Mouse (Mus musculus): ENCODE results near the gene Bcas3.
"Not testable (repeated sequence)": the region's sequence is repeated elsewhere in the genome, so short reads cannot be mapped to it uniquely, and the experiment has no call there.

The Bcas3 gene

DNA sequence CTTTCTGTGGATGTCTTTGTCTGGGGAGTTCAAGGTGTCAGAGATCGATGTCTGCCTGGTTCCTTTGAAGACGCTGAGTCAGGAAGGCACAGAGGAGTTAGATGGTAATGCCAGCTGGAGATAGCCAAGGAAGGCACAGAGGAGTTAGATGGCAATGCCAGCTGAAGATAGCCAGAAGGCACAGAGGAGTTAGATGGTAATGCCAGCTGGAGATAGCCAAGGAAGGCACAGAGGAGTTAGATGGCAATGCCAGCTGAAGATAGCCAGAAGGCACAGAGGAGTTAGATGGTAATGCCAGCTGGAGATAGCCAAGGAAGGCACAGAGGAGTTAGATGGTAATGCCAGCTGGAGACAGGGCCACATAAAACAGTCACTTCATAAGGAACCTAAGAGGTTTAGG lies 363.8 kb downstream of the Bcas3 start:
- DNase-seq, result not testable (repeated sequence)

DNA sequence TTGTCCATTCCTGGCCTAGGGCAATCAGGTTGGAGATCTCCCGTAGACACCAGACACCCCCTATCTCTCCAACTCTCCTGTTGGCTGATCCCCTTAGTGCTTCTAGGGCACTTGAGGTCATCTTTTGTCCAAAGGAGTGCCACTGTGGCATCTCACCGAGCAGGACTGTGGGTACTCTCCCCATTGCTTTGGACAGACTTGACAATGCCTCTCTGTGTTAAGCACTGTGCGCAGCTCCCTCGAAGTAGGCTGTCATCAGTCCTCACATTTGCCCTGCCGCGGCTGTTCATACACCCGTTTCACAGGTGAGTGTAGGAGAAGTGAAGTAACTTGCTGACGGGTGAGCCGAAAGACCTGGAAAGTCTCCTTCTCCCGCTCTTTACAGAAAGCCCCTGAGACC lies 366.1 kb downstream of the Bcas3 start:
- DNase-seq, result no peak

GRCm38 (mm10) chr11:85719766-85720165 lies 366.8 kb downstream of the Bcas3 start:
- no peak for DNase-seq

DNA sequence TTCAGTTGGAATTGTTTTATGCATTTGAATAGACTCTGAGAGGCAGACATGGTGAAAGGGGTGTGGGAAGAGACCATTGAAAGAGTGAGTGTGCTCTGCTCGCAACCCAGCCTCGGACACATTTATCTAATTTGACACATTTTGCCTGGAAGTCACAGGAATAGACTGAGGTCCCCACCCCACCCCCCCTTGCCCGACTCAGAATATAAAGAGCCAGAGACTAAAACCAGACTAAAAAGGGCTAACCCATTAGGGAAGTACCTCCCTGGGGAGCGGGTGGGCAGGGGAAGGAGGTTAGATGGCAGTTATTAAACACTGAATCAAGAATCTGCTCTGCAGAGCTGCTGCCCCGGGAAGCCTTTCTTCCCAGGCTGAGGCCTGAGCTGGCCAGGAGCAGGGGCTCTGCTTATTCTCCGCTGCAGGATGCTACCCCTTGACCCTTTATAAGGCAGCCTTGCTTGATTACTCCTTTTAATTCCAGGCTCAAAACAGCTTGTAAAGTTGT lies 367.4 kb downstream of the Bcas3 start:
- DNase-seq, result no peak

DNA sequence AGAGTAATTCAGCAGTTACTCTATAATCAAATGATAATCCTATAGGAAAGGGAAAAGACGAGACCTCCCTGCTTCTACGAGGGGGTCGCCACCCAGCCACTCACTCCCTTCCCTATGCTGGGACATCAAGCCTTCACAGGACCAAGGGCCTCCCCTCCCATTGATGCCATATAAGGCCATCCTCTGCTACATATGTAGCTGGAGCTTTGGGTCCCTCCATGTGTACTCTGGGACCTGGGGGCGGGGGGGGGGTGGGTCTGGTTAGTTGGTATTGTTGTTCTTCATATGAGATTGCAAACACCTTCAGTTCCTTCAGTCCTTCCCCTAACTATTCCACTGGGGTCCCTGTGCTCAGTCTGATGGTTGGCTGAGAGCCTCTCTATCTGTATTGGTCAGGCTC lies 369.0 kb downstream of the Bcas3 start:
- DNase-seq, result no peak

GRCm38 (mm10) chr11:85724159-85724558 lies 371.2 kb downstream of the Bcas3 start:
- DNase-seq, result no peak

DNA sequence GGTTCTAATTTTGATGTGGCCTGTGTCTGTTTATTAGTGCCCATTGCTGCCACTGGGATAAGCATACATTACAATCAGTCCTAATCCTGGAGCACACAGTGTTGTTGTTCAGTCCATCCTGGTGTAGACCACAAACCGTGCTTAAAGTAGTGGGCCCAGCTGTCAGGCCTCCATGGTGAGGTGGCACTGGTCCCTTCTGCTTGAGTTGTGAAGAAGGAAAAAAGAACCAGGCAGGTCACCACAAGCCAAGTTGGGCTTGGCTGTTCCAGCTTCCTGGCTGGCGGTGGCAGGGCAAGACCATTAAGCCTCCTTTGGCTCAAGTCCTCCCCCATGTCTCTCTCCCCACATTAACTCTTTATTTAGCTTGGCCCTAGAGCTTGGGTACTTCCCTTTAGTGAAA lies 376.8 kb downstream of the Bcas3 start:
- DNase-seq, result no peak

- DNase-seq, result no peak
Observed at GRCm38 (mm10) chr11:85732462-85733012, 379.6 kb downstream of the Bcas3 start.

- no peak for DNase-seq
Observed at GRCm38 (mm10) chr11:85733577-85733976, 380.6 kb downstream of the Bcas3 start.

GRCm38 (mm10) chr11:85734317-85735211 lies 381.6 kb downstream of the Bcas3 start:
- peak; percentile 40 for DNase-seq

DNA sequence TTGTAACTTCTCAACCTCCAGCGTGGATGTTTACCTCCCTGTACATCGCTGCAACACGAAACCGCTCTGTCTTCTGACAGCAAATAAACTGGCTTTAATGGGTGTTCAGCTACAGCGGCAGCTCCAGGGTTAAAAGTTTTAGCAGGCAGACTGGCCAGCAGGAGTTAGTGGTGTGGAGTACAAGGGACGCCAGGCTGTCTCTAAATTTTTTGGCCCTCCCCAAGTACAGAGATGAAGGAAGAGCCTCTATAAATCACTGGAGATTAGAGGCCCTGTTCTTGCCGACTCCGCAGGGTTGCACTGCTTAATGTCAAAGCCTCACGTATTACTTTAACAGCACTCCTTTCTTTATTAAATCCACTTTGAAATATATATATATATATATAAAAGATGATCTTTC lies 384.3 kb downstream of the Bcas3 start:
- DNase-seq, result no peak

- no peak for DNase-seq
Observed at GRCm38 (mm10) chr11:85737893-85738292, 384.9 kb downstream of the Bcas3 start.

GRCm38 (mm10) chr11:85738585-85738984 lies 385.6 kb downstream of the Bcas3 start:
- DNase-seq, result no peak

GRCm38 (mm10) chr11:85739266-85739977 lies 386.5 kb downstream of the Bcas3 start:
- DNase-seq, result peak; percentile 61

- DNase-seq, result no peak
Observed at GRCm38 (mm10) chr11:85746373-85746772, 393.4 kb downstream of the Bcas3 start.

DNA sequence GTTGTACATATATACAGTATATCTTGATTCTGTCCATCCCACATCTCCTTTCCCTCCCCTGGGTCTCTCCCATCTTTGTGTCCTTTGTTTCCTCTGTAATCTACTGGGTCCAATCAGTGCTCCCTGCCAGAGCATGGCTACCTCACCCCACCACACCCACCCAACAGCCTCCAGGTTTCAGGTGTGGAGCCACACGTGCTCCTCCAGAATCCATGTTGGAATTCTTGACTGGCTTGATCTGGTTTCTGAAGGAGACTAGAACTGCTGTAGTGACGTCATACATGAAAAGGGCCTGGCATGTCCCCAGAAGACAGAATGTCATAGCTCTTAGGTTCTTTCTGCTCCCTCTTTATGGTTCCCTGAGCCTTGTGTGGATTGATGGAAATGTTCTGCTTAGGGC lies 395.9 kb downstream of the Bcas3 start:
- DNase-seq, result no peak

- DNase-seq, result no peak
Observed at GRCm38 (mm10) chr11:85751171-85751570, 398.2 kb downstream of the Bcas3 start.

GRCm38 (mm10) chr11:85754631-85755502 lies 401.9 kb downstream of the Bcas3 start:
- DNase-seq, result peak; percentile 52

GRCm38 (mm10) chr11:85755503-85756044 lies 402.6 kb downstream of the Bcas3 start:
- peak; percentile 31 for DNase-seq

GRCm38 (mm10) chr11:85758891-85759290 lies 405.9 kb downstream of the Bcas3 start:
- DNase-seq, result no peak

- peak; percentile 13 for DNase-seq
Observed at GRCm38 (mm10) chr11:85759634-85760439, 406.9 kb downstream of the Bcas3 start.

All from right cerebral cortex, adult 18-20 months (tissue).